Mouse (Mus musculus) megakaryocyte-erythroid progenitor cell, adult 5-6 weeks (primary cell): ENCODE measurements around the gene Gstm6. TPM values are rescaled to one million over a fixed set of nuclear protein-coding genes. Genes with fewer than 3 reads are reported as not detected.
"Not testable (repeated sequence)": the region's sequence is repeated elsewhere in the genome, so short reads cannot be mapped to it uniquely, and the experiment has no call there.

Source experiments
- ATAC-seq: replicated peaks from 2 replicates; pipeline ENCODE4 v1.8.0; 2016; ENCODE audit warnings: mild to moderate bottlenecking, inconsistent platforms; ENCODE audit not compliant: severe bottlenecking, poor library complexity, low FRiP score, low TSS enrichment
- total RNA-seq, 2 experiments: library from RNA; stranded (forward) in 1 of 2; stranded (reverse) in 1 of 2; fragments of 200-1000, 215-1000 nt in 1 of 2; fragments of >200 nt in 1 of 2; fragmentation: Nextera tagmentation in 1 of 2; gene quantifications; 2 replicates each; pipeline ENCODE4 v1.2.3; 2014 to 2017

Gene Gstm6
- total RNA-seq (2014; fragmentation: Nextera tagmentation) (not detected in 2 replicates), total RNA-seq (2017) (not detected in 2 replicates)

- no peak for ATAC-seq
Measured at GRCm38 (mm10) chr3:107943239-107943990, at the start of gene Gstm6. Gstm6 (minus strand) TSS chr3:107943749.

- ATAC-seq: no peak
Measured at GRCm38 (mm10) chr3:107986041-107986562, 42.6 kb upstream of the Gstm6 start, which contains the start of gene Gstm2. Gstm2 (minus strand) TSS chr3:107986453.

GRCm38 (mm10) chr3:107985141-107985540 is 41.6 kb upstream of the Gstm6 start:
- ATAC-seq: not testable (repeated sequence)

GRCm38 (mm10) chr3:107984471-107984870 is 40.9 kb upstream of the Gstm6 start:
- no peak for ATAC-seq

GRCm38 (mm10) chr3:107983771-107984170 is 40.2 kb upstream of the Gstm6 start:
- no peak for ATAC-seq

- ATAC-seq: no peak
Measured at GRCm38 (mm10) chr3:107982726-107983125, 39.2 kb upstream of the Gstm6 start.

- ATAC-seq: peak; percentile 57; the same call in 1 of the 2 replicates
Measured at GRCm38 (mm10) chr3:107981261-107981660, 37.7 kb upstream of the Gstm6 start.

- no peak for ATAC-seq
Measured at GRCm38 (mm10) chr3:107977691-107978090, 34.1 kb upstream of the Gstm6 start.

- no peak for ATAC-seq
Measured at GRCm38 (mm10) chr3:107974237-107974636, 30.7 kb upstream of the Gstm6 start.

- ATAC-seq: no peak
Measured at GRCm38 (mm10) chr3:107972070-107972469, 28.5 kb upstream of the Gstm6 start.

- not testable (repeated sequence) for ATAC-seq
Measured at GRCm38 (mm10) chr3:107971101-107971500, 27.6 kb upstream of the Gstm6 start.

GRCm38 (mm10) chr3:107968724-107969395 is 25.3 kb upstream of the Gstm6 start, which contains the start of gene Gstm3:
Gstm3 (minus strand) TSS chr3:107969283.
- ATAC-seq: no peak

- no peak for ATAC-seq
Measured at GRCm38 (mm10) chr3:107966631-107967030, 23.1 kb upstream of the Gstm6 start.

GRCm38 (mm10) chr3:107965592-107965991 is 22.0 kb upstream of the Gstm6 start:
- ATAC-seq: no peak

- ATAC-seq: peak; percentile 45
Measured at GRCm38 (mm10) chr3:107964656-107965308, 21.2 kb upstream of the Gstm6 start.

- ATAC-seq: peak; percentile 32; the same call in 1 of the 2 replicates
Measured at GRCm38 (mm10) chr3:107964026-107964425, 20.5 kb upstream of the Gstm6 start.

GRCm38 (mm10) chr3:107955260-107955659 is 11.7 kb upstream of the Gstm6 start:
- not testable (repeated sequence) for ATAC-seq

- ATAC-seq: no peak
Measured at GRCm38 (mm10) chr3:107953906-107954305, 10.4 kb upstream of the Gstm6 start.

- peak; percentile 88 for ATAC-seq
Measured at GRCm38 (mm10) chr3:107953328-107953755, 9.8 kb upstream of the Gstm6 start.

GRCm38 (mm10) chr3:107950531-107950930 is 7.0 kb upstream of the Gstm6 start:
- ATAC-seq: no peak
